Mouse (Mus musculus) R1 (cell line): ENCODE data around the gene Serpinb8.

ENCODE experiments used
- DNase-seq: peaks from one replicate; pipeline ENCODE4 v3.0.0-alpha.2; 2018; ENCODE audit warnings: low read depth, low spot score

The Serpinb8 gene

GRCm38 (mm10) chr1:107589691-107590470 lies at the start of gene Serpinb8:
Gene Serpinb8 (plus strand): TSS chr1:107590006.
- DNase-seq = peak; percentile 34

- no peak for DNase-seq
Measured at GRCm38 (mm10) chr1:107559494-107559893, 30.3 kb upstream of the Serpinb8 start.

GRCm38 (mm10) chr1:107562110-107562509 lies 27.7 kb upstream of the Serpinb8 start:
- no peak for DNase-seq

GRCm38 (mm10) chr1:107565644-107566043 lies 24.2 kb upstream of the Serpinb8 start:
- peak; percentile 11 for DNase-seq

GRCm38 (mm10) chr1:107576094-107576493 lies 13.7 kb upstream of the Serpinb8 start:
- DNase-seq = no peak

- no peak for DNase-seq
Measured at GRCm38 (mm10) chr1:107577514-107577913, 12.3 kb upstream of the Serpinb8 start.

GRCm38 (mm10) chr1:107581220-107581619 lies 8.6 kb upstream of the Serpinb8 start:
- DNase-seq = no peak

GRCm38 (mm10) chr1:107582900-107583299 lies 6.9 kb upstream of the Serpinb8 start:
- DNase-seq = no peak

- no peak for DNase-seq
Measured at GRCm38 (mm10) chr1:107583958-107584376, 5.8 kb upstream of the Serpinb8 start.

- DNase-seq = no peak
Measured at GRCm38 (mm10) chr1:107584932-107585331, 4.9 kb upstream of the Serpinb8 start.

- no peak for DNase-seq
Measured at GRCm38 (mm10) chr1:107586196-107586595, 3.6 kb upstream of the Serpinb8 start.

- DNase-seq = no peak
Measured at GRCm38 (mm10) chr1:107588206-107588605, 1.6 kb upstream of the Serpinb8 start.

GRCm38 (mm10) chr1:107588642-107589041 lies 1.2 kb upstream of the Serpinb8 start:
- DNase-seq = no peak

- no peak for DNase-seq
Measured at GRCm38 (mm10) chr1:107592644-107593043, 2.8 kb downstream of the Serpinb8 start.

GRCm38 (mm10) chr1:107593469-107593868 lies 3.7 kb downstream of the Serpinb8 start:
- no peak for DNase-seq

GRCm38 (mm10) chr1:107596874-107597273 lies 7.1 kb downstream of the Serpinb8 start:
- DNase-seq = no peak

- peak; percentile 8 for DNase-seq
Measured at GRCm38 (mm10) chr1:107598476-107598875, 8.7 kb downstream of the Serpinb8 start.

- no peak for DNase-seq
Measured at GRCm38 (mm10) chr1:107608942-107609341, 19.1 kb downstream of the Serpinb8 start.

- no peak for DNase-seq
Measured at GRCm38 (mm10) chr1:107614087-107614486, 24.3 kb downstream of the Serpinb8 start.

- DNase-seq = no peak
Measured at GRCm38 (mm10) chr1:107622017-107622416, 32.2 kb downstream of the Serpinb8 start.

- DNase-seq = peak; percentile 26
Measured at GRCm38 (mm10) chr1:107635936-107636335, 46.1 kb downstream of the Serpinb8 start.

- no peak for DNase-seq
Measured at GRCm38 (mm10) chr1:107638056-107638455, 48.2 kb downstream of the Serpinb8 start.

- no peak for DNase-seq
Measured at GRCm38 (mm10) chr1:107638459-107638858, 48.7 kb downstream of the Serpinb8 start.
